Mouse (Mus musculus) ES-E14 (cell line): Measurements from ENCODE around the gene Ptpn7. TPM values are rescaled to one million over a fixed set of nuclear protein-coding genes. Genes with fewer than 3 reads are reported as not detected.
A peak's percentile ranks its signal among the peaks of the same experiment; 100 is the strongest.
"Not testable (repeated sequence)": the region's sequence is repeated elsewhere in the genome, so short reads cannot be mapped to it uniquely, and the experiment has no call there.

ENCODE experiments used
- DNase-seq: peaks from one replicate; pipeline ENCODE4 v3.0.0-alpha.2; 2013; ENCODE audit warnings: low read depth, low spot score
- H3K27ac ChIP-seq: 2 replicates; pipeline ENCODE4 v1.5.1; 2012; ENCODE audit warnings: low read depth, mild to moderate bottlenecking, low read length, moderate library complexity, mixed read lengths; ENCODE audit not compliant: poor library complexity, insufficient read depth, severe bottlenecking
- H3K36me3 ChIP-seq: 2 replicates; pipeline ENCODE4 v1.6.1; 2012; ENCODE audit warnings: mild to moderate bottlenecking, low read length, moderate library complexity, mixed read lengths; ENCODE audit not compliant: control insufficient read depth, poor library complexity, insufficient read depth, severe bottlenecking
- H3K4me1 ChIP-seq, 2 experiments: fragments of 150-350 bp in 1 of 2; sonication (generic) in 1 of 2; 2 replicates each; pipeline ENCODE4 v1.6.1; 2012; ENCODE audit warnings: low read length in 2 of 2, mild to moderate bottlenecking in 1 of 2, mixed read lengths in 1 of 2; ENCODE audit not compliant: control insufficient read depth in 2 of 2, insufficient read depth in 2 of 2, poor library complexity in 1 of 2
- H3K4me3 ChIP-seq, 2 experiments: fragments of 150-350 bp in 1 of 2; sonication (generic) in 1 of 2; 2 replicates each; pipeline ENCODE4 v1.5.1; 2012; ENCODE audit warnings: low read length in 2 of 2, low read depth in 1 of 2, mild to moderate bottlenecking in 1 of 2, mixed read lengths in 1 of 2; ENCODE audit not compliant: insufficient read depth in 1 of 2, poor library complexity in 1 of 2, severe bottlenecking in 1 of 2
- H3K9ac ChIP-seq: 2 replicates; pipeline ENCODE4 v1.6.1; 2012; ENCODE audit warnings: low read depth, mild to moderate bottlenecking, low read length, mixed read lengths; ENCODE audit not compliant: poor library complexity, insufficient read depth, severe bottlenecking
- H3K9me3 ChIP-seq: fragments of 150-350 bp; sonication (generic); 2 replicates; pipeline ENCODE4 v1.6.1; 2012; ENCODE audit warnings: low read depth, mild to moderate bottlenecking, low read length; ENCODE audit not compliant: control insufficient read depth, insufficient read depth
- CHD2 ChIP-seq: IDR thresholded peaks from 2 replicates; pipeline ENCODE4 v1.6.1; 2014; ENCODE audit warnings: mild to moderate bottlenecking, low read depth, low read length, inconsistent platforms
- HCFC1 ChIP-seq: IDR thresholded peaks from 2 replicates; pipeline ENCODE4 v1.6.1; 2012; ENCODE audit warnings: low read length, inconsistent platforms, borderline replicate concordance; ENCODE audit not compliant: insufficient read depth
- MAFK ChIP-seq: IDR thresholded peaks from 2 replicates; pipeline ENCODE4 v1.6.1; 2014; ENCODE audit warnings: mild to moderate bottlenecking, low read depth, low read length, inconsistent platforms; ENCODE audit not compliant: insufficient read depth
- ZC3H11A ChIP-seq: IDR thresholded peaks from 2 replicates; pipeline ENCODE4 v1.6.1; 2012; ENCODE audit warnings: low read depth, mild to moderate bottlenecking, inconsistent platforms, low read length, borderline replicate concordance
- ZNF384 ChIP-seq: IDR thresholded peaks from 2 replicates; pipeline ENCODE4 v1.6.1; 2012; ENCODE audit warnings: low read depth, low read length, inconsistent platforms
- in situ Hi-C, 2 experiments: fragments of 600-800 bp; cut with MboI; formaldehyde crosslinking; loops; one replicate each; pipeline ENCODE4 v1.15.1; 2025; ENCODE audit warnings: low sequenced_read_pairs in 2 of 2, inconsistent platforms in 1 of 2; ENCODE audit not compliant: unreplicated experiment in 2 of 2
- total RNA-seq: library from RNA; depleted of rRNA; stranded (reverse); fragments of 300-350 nt; gene quantifications from 2 replicates; pipeline ENCODE4 v1.2.3, GENCODE M21; 2012

The Ptpn7 gene
- total RNA-seq, 1 experiment: 1.1 TPM

GRCm38 (mm10) chr1:135105951-135106350 lies 26.5 kb upstream of the Ptpn7 start:
- Histone ChIP-seq H3K9ac (no peak overlapping the region), H3K4me1 (peaks cover 3 to 8% of the 10 kb centered on the region in 2 experiments; a peak in 2 of 4 replicates), H3K36me3 (no peaks in the 10 kb centered on the region), H3K9me3 (no peaks in the 10 kb centered on the region), H3K4me3 (peak overlapping the region in 1 of 2 experiments; percentile 64; a peak in 2 of 4 replicates), H3K27ac (no peak overlapping the region)
- TF ChIP-seq MAFK (no peak), ZNF384 (peak; percentile 15; the same call in 1 of the 2 replicates), CHD2 (no peak), ZC3H11A (0 out of 2 replicates have a peak, but pooled peaks have one; percentile 39), HCFC1 (0 out of 2 replicates have a peak, but pooled peaks have one; percentile 19)
- in situ Hi-C loops: loop anchor here in 1 of 2 experiments (10.0 kb wide), 1 partner anchor 111 kb away; no protein-coding TSS in a partner anchor
- peak; percentile 80 for DNase-seq

- no peaks in the 10 kb centered on the region for H3K36me3 ChIP-seq
- TF ChIP-seq ZC3H11A (no peak), ZNF384 (no peak), MAFK (no peak), CHD2 (no peak), HCFC1 (no peak)
- H3K4me1 ChIP-seq: peaks cover 3 to 13% of the 10 kb centered on the region in 2 experiments; a peak in 2 of 4 replicates
- H3K27ac ChIP-seq: peak overlapping the region; percentile 64; the same call in 1 of the 2 replicates
- in situ Hi-C loops: loop anchor here in 1 of 2 experiments (10.0 kb wide), 1 partner anchor 114 kb away; no protein-coding TSS in a partner anchor
- peak overlapping the region; percentile 48 to 55 for H3K4me3 ChIP-seq
- peak overlapping the region; percentile 77 for H3K9ac ChIP-seq
- no peaks in the 10 kb centered on the region for H3K9me3 ChIP-seq
- DNase-seq: peak; percentile 77
These were observed 23.9 kb upstream of the Ptpn7 start for GRCm38 (mm10) chr1:135108611-135109010.

DNA sequence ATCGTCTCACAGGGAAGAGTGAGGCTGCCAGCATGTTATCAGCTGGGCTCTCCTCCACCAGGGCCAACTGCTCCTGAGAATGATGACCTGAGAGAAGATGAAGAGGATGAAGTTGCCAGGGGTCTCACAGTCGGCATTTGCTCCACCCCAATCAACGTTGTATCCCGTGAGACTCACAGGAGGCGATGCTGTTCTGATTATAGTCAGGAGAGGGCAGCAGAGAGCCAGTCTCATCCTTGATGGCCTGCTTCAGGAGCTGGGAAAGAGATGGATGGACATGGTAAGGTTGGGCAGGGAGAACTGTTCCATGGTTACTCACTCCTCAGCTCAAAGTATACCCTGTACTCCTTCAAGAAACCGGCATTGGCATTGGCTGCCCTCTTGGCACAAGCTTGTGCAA lies 22.4 kb upstream of the Ptpn7 start:
- Histone ChIP-seq H3K36me3 (no peaks in the 10 kb centered on the region), H3K27ac (no peak overlapping the region), H3K4me3 (peak overlapping the region; percentile 25 to 55; a peak in 3 of 4 replicates), H3K4me1 (peaks cover 3 to 13% of the 10 kb centered on the region in 2 experiments; a peak in 2 of 4 replicates), H3K9me3 (no peaks in the 10 kb centered on the region), H3K9ac (peak overlapping the region; percentile 77; the same call in 1 of the 2 replicates)
- DNase-seq: peak; percentile 82
- in situ Hi-C loops: no loop called here
- TF ChIP-seq HCFC1: no peak
- peak; percentile 57; the same call in 1 of the 2 replicates for TF ChIP-seq CHD2

DNA sequence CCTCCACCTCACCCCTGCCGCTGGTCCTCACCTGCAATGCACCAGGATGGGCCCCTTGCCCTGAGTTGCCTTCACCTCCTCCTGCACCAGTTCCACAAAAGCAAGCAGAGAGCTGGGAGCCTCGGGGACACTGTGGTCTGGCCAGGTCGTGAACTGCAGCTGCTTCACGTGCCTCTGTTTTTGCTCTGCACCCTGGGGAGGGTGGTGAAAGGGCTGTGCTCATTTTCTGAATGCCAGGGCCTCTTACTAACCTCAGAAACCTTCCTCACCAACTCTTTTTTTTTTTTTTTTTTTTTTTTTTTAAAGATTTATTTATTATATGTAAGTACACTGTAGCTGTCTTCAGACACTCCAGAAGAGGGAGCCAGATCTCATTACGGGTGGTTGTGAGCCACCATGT lies 21.2 kb upstream of the Ptpn7 start:
- peaks cover 3 to 13% of the 10 kb centered on the region in 2 experiments; a peak in 2 of 4 replicates for H3K4me1 ChIP-seq
- H3K4me3 ChIP-seq, DNase-seq, H3K9ac ChIP-seq, H3K9me3 ChIP-seq, H3K36me3 ChIP-seq, H3K27ac ChIP-seq, in situ Hi-C loops: not testable (repeated sequence)

DNA sequence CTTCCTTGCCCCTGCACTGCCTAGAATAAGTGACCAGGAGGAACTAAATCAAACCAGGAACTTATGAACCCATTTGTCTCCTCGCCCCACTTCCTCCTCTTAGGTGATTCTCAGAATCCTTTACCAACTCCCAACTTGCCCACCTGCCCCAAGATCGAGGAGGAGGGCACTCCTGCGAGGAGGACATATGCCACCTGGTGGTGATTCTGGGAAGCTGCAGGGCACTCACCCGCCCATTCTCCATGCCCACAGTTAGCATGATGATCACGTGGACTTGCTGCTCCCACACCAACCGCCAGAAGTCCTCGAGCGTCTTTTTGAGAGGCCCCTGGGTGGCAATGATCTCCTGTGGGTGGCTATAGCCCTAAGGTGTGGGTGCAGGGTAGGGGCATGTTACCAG lies 19.8 kb upstream of the Ptpn7 start:
- H3K27ac ChIP-seq: no peak overlapping the region

More for the DNA sequence above, 19.8 kb upstream of the Ptpn7 start:
- in situ Hi-C loops: no loop called here
- TF ChIP-seq ZC3H11A (0 out of 2 replicates have a peak, but pooled peaks have one; percentile 2), CHD2 (no peak)
- H3K9me3 ChIP-seq: no peaks in the 10 kb centered on the region
- H3K36me3 ChIP-seq: no peaks in the 10 kb centered on the region
- H3K4me3 ChIP-seq: no peak overlapping the region
- peaks cover 3 to 13% of the 10 kb centered on the region in 2 experiments; a peak in 2 of 4 replicates for H3K4me1 ChIP-seq
- H3K9ac ChIP-seq: no peak overlapping the region
- DNase-seq: no peak
